Mouse (Mus musculus) MEL (cell line): ENCODE results near the gene Ube2e1.

Source experiments
- CTCF ChIP-seq, 3 experiments: IDR thresholded peaks in 2 of 3; conservative IDR thresholded peaks in 1 of 3; 2 replicates each; pipeline ENCODE4 v1.5.1; 2011 to 2012; ENCODE audit warnings: low read length in 3 of 3, low read depth in 2 of 3, mild to moderate bottlenecking in 2 of 3, improper control_type of control experiment in 1 of 3, inconsistent platforms in 1 of 3, mixed read lengths in 1 of 3, moderate library complexity in 1 of 3; ENCODE audit not compliant: control insufficient read depth in 1 of 3, insufficient read depth in 1 of 3, poor library complexity in 1 of 3, severe bottlenecking in 1 of 3
- RCOR1 ChIP-seq: IDR thresholded peaks from 2 replicates; pipeline ENCODE4 v1.6.1; 2012; ENCODE audit warnings: low read depth, mild to moderate bottlenecking, inconsistent platforms, low read length, improper control_type of control experiment
- TBP ChIP-seq: IDR thresholded peaks from 2 replicates; pipeline ENCODE4 v1.8.0; 2011; ENCODE audit warnings: low read depth, low read length, improper control_type of control experiment

GRCm38 (mm10) chr14:18301591-18301990 lies 30.1 kb downstream of the Ube2e1 start:
- no peak for TF ChIP-seq RCOR1
- 0 out of 2 replicates have a peak, but pooled peaks have one; percentile 27 for TF ChIP-seq TBP
- no peak for TF ChIP-seq CTCF (IDR thresholded peaks at IDR 0.05 in 2 of 3, conservative IDR thresholded peaks at IDR 0.05 in 1 of 3; ENCODE audit: control insufficient read depth in 1 of 3, insufficient read depth in 1 of 3, low read depth in 2 of 3, low read length in 3 of 3, poor library complexity in 1 of 3, severe bottlenecking in 1 of 3)
